Mouse (Mus musculus) C2C12 (cell line): ENCODE measurements around the gene Serac1. TPM values are rescaled to one million over a fixed set of nuclear protein-coding genes. Genes with fewer than 3 reads are reported as not detected.

Experiments
- H3K27me3 ChIP-seq: one replicate; pipeline ENCODE4 v1.6.1; 2011; ENCODE audit not compliant: control insufficient read depth, insufficient read depth, insufficient read length
- H3K36me3 ChIP-seq: one replicate; pipeline ENCODE4 v1.6.1; 2011; ENCODE audit not compliant: control insufficient read depth, insufficient read depth
- H3K4me3 ChIP-seq: one replicate; pipeline ENCODE4 v1.5.1; 2011; ENCODE audit warnings: mild to moderate bottlenecking, control low read depth; ENCODE audit not compliant: poor library complexity, insufficient read depth, severe bottlenecking
- H3K79me2 ChIP-seq: one replicate; pipeline ENCODE4 v1.6.1; 2011; ENCODE audit not compliant: control insufficient read depth, insufficient read depth
- H3K79me3 ChIP-seq: one replicate; pipeline ENCODE4 v1.6.1; 2011; ENCODE audit warnings: low read depth, control low read depth
- H3ac ChIP-seq: one replicate; pipeline ENCODE3; 2011; ENCODE audit warnings: low read depth; ENCODE audit not compliant: control insufficient read depth, insufficient read length
- CEBPB ChIP-seq: IDR thresholded peaks from one replicate; pipeline ENCODE4 v1.6.1; 2011; ENCODE audit warnings: low read depth, mild to moderate bottlenecking, control low read depth, moderate library complexity
- CTCF ChIP-seq: IDR thresholded peaks from one replicate; pipeline ENCODE4 v1.5.1; 2011; ENCODE audit not compliant: control insufficient read depth, insufficient read depth, insufficient read length
- FOSL1 ChIP-seq: IDR thresholded peaks from one replicate; pipeline ENCODE4 v1.8.0; 2011; ENCODE audit warnings: mild to moderate bottlenecking, low read length; ENCODE audit not compliant: poor library complexity, insufficient read depth, severe bottlenecking
- MAX ChIP-seq: IDR thresholded peaks from one replicate; pipeline ENCODE4 v1.6.1; 2011; ENCODE audit warnings: mild to moderate bottlenecking, control low read depth
- MYOD1 ChIP-seq: IDR thresholded peaks from one replicate; pipeline ENCODE4 v1.6.1; 2011; ENCODE audit warnings: low read depth; ENCODE audit not compliant: control insufficient read depth, insufficient read length
- MYOG ChIP-seq: IDR thresholded peaks from one replicate; pipeline ENCODE4 v1.6.1; 2011; ENCODE audit not compliant: control insufficient read depth, insufficient read length; ENCODE audit errors: extremely low read depth
- USF1 ChIP-seq: IDR thresholded peaks from one replicate; pipeline ENCODE4 v1.6.1; 2011; ENCODE audit warnings: low read depth, mild to moderate bottlenecking, control low read depth, moderate library complexity
- polyA plus RNA-seq: library from polyadenylated mRNA; unstranded; fragments of >200 nt; fragmentation: generic; extraction: Trizol; gene quantifications from one replicate; pipeline ENCODE4 v1.2.1, GENCODE M21; 2012; ENCODE audit warnings: missing spikeins

The Serac1 gene
- polyA plus RNA-seq, 1 experiment: 1.8 TPM

DNA sequence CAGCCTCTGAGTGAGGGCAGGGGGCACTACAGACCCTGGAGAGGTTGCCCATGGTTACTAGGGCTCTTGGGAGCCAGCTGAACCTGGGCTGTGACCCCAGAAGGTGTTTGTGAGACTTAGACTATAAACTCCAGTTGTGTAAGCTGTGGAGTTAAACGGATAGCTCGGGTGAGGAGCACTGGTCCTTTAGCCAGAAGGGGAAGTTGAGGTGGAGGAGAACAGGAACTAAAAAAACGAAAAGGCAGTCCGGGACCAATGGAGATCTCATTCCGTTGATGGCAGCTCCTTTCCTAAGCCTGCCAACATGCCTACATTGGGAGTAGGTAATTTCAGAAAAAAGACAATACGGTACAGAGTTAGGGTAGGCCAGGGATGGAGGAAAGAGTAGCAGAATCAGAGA is 78.2 kb downstream of the Serac1 start:
- Histone ChIP-seq H3K79me2 (peaks cover 72% of the 10 kb centered on the region), H3K79me3 (peaks cover 10% of the 10 kb centered on the region), H3K27me3 (no peaks in the 10 kb centered on the region), H3K4me3 (no peak overlapping the region), H3K36me3 (peaks cover 76% of the 10 kb centered on the region), H3ac (peak overlapping the region; percentile 10)
- TF ChIP-seq CEBPB: no peak
- TF ChIP-seq MAX: no peak
- no peak for TF ChIP-seq CTCF
- TF ChIP-seq MYOD1: no peak
- TF ChIP-seq USF1: no peak
- TF ChIP-seq MYOG: no peak
- TF ChIP-seq FOSL1: no peak

DNA sequence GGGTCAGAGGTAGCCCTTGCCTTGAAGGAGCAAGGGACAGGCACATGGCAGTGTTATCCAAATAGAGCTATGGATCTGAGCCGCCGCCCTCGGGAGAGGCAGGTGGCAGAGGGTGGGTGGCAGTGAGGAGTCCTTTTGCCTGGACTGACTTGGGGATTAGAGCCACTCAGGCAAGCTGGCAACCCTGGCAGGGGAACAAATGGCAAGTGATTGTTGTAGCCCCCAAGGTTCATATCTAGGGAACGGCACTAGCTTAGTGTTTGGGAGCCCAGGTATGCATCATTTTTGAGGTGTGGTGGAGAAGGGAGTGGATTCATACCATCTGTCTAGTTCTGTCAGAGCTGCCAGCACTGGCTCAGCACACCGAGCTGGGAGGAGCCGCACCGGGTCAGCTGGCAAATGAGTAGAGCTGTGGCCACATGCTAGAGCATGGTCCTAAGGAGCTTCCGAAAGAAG is 78.6 kb downstream of the Serac1 start:
- peak; percentile 70 for TF ChIP-seq MYOD1
- TF ChIP-seq CEBPB: no peak
- TF ChIP-seq FOSL1: no peak
- peak; percentile 64 for TF ChIP-seq MAX

DNA sequence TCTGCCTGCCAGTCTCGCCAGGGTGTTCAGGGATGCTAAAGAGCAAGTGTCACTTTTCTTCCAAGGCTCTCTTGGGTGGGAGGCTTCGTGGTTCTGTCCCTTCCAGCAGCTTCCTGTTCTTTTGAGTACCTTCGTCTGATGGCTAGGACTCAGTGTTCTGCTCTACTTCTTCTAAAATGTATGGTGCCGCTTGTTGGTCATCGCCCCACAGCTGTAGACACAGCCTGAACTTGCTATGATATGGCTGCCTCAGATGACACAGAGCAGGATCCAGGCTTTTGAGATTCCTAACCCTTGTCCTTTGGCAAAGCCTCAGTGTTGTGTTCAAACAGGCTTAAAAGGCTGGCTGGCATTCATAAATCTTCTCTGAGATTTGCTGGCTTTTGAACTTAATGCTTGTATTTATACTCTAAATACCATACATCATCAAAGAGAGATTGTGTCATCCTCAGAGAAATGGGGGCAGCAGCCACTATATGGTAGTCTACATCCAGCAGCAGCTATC is 80.5 kb downstream of the Serac1 start:
- H3K27me3 ChIP-seq: no peaks in the 10 kb centered on the region
- peaks cover 88% of the 10 kb centered on the region for H3K79me2 ChIP-seq
- peaks cover 15% of the 10 kb centered on the region for H3K79me3 ChIP-seq
- H3K36me3 ChIP-seq: peaks cover 70% of the 10 kb centered on the region
- H3K4me3 ChIP-seq: no peak overlapping the region
- TF ChIP-seq MAX: no peak
- TF ChIP-seq CTCF: no peak
- no peak for TF ChIP-seq MYOG
- no peak for TF ChIP-seq CEBPB
- no peak for TF ChIP-seq USF1
- TF ChIP-seq MYOD1: no peak
- TF ChIP-seq FOSL1: no peak
- H3ac ChIP-seq: no peak overlapping the region

More for the DNA sequence above, 78.6 kb downstream of the Serac1 start:
- Histone ChIP-seq H3K36me3 (peaks cover 76% of the 10 kb centered on the region), H3K4me3 (no peak overlapping the region), H3K79me2 (peaks cover 77% of the 10 kb centered on the region), H3K79me3 (peaks cover 10% of the 10 kb centered on the region), H3ac (peak overlapping the region; percentile 10), H3K27me3 (no peaks in the 10 kb centered on the region)

DNA sequence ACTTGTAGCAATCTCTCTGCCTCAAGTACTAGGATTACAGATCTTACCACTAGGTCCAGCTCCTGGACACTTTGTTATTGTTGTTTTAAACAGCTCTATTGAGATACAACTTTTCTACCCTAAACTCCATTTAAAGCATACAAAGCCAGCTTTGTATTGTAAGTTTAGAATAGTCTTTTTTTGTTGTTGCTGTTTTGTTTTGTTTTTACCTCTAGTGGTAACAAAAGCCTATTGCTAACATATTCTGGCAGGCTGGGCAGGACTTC is 81.4 kb downstream of the Serac1 start:
- H3K79me2 ChIP-seq: peaks cover 83% of the 10 kb centered on the region
- H3K4me3 ChIP-seq: no peak overlapping the region
- TF ChIP-seq FOSL1 (no peak), CEBPB (no peak), MYOG (no peak), MAX (no peak), CTCF (no peak), USF1 (no peak), MYOD1 (no peak)
- H3K79me3 ChIP-seq: peaks cover 15% of the 10 kb centered on the region
- no peaks in the 10 kb centered on the region for H3K27me3 ChIP-seq
- H3ac ChIP-seq: no peak overlapping the region
- peaks cover 61% of the 10 kb centered on the region for H3K36me3 ChIP-seq

DNA sequence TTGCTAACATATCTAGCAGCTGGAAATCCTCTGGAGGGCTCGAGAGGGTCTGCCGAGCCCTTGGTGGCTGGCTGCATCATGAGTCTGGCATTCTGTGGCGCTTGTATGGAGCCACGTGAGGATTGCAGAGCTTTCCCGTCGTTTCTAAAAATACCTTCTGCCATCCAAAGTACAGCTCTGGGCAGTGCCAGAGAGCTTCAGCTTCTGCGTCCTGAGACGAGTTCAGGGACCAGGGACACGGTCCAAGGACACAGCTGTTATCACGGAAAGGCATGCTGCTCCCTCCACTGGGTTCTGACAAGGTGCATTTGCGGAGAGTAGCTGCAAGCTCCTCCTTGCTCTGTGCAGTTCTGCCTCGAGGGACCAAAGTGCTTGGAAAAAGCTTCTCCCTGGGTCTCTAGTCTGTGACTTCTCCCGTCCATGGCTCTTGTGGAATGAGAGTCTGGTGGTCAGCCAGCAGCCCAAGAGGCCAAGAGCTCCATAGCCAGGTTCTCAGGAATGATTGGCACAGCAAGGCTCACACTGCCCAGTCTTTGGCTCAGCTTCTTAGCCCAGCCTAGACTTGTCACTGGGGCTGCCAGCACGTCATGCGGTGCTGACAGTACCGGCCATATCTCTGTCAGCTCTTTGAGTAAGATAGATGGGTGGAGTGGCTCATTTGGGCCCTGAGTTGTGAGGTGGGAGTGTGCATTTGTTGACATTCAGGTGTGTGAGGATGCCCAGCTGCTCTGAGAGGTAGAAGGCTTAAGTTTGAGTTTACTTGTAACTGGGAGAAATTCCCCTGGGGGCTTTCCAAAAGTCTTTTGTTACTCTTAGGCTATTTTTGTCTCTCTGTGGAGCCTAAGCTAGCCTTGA is 81.9 kb downstream of the Serac1 start:
- Histone ChIP-seq H3K4me3 (no peak overlapping the region), H3K79me2 (peaks cover 83% of the 10 kb centered on the region), H3ac (peak overlapping the region; percentile 16), H3K27me3 (no peaks in the 10 kb centered on the region), H3K79me3 (peaks cover 15% of the 10 kb centered on the region), H3K36me3 (peaks cover 61% of the 10 kb centered on the region)
- TF ChIP-seq MYOD1 (no peak), MYOG (no peak), USF1 (peak; percentile 67), MAX (no peak), FOSL1 (no peak), CEBPB (no peak)
